Mouse (Mus musculus) midbrain, embryonic 14.5 days (tissue): ENCODE data around the gene Gpr183. TPM values are rescaled to one million over a fixed set of nuclear protein-coding genes. Genes with fewer than 3 reads are reported as not detected.

Experiments used
- ATAC-seq: fragments of 200-750 bp; cut with Nextera tagmentation; 2 replicates; pipeline ENCODE4 v1.8.0; 2017; ENCODE audit warnings: moderate number of reproducible peaks, moderate library complexity; ENCODE audit not compliant: low FRiP score, low TSS enrichment
- DNase-seq: peaks from one replicate; pipeline ENCODE4 v3.0.0-alpha.2; 2015
- H3K27ac ChIP-seq: fragments of 300-500 bp; sonication (generic); replicated peaks from 2 replicates; pipeline ENCODE4 v1.5.1; 2014; ENCODE audit warnings: mild to moderate bottlenecking, low read depth, low read length, moderate library complexity
- H3K27me3 ChIP-seq: fragments of 300-500 bp; sonication (generic); 2 replicates; pipeline ENCODE4 v1.6.1; 2014; ENCODE audit warnings: low read length, control low read depth, mixed read lengths; ENCODE audit not compliant: control insufficient read depth, insufficient read depth
- H3K36me3 ChIP-seq: fragments of 300-500 bp; sonication (generic); 2 replicates; pipeline ENCODE4 v1.6.1; 2014; ENCODE audit warnings: low read length, control low read depth; ENCODE audit not compliant: control insufficient read depth, insufficient read depth
- H3K4me1 ChIP-seq: fragments of 300-500 bp; sonication (generic); 2 replicates; pipeline ENCODE4 v1.6.1; 2014; ENCODE audit warnings: mild to moderate bottlenecking, antibody characterized with exemption, low read length, control low read depth; ENCODE audit not compliant: control insufficient read depth, insufficient read depth
- H3K4me2 ChIP-seq: fragments of 300-500 bp; sonication (generic); 2 replicates; pipeline ENCODE4 v1.6.1; 2014; ENCODE audit warnings: mild to moderate bottlenecking, low read length, moderate library complexity
- H3K4me3 ChIP-seq: fragments of 300-500 bp; sonication (generic); replicated peaks from 2 replicates; pipeline ENCODE4 v1.5.1; 2014; ENCODE audit warnings: low read depth, low read length
- H3K9ac ChIP-seq: fragments of 300-500 bp; sonication (generic); replicated peaks from 2 replicates; pipeline ENCODE4 v1.6.1; 2014; ENCODE audit warnings: mild to moderate bottlenecking, low read length, moderate library complexity
- H3K9me3 ChIP-seq: fragments of 300-500 bp; sonication (generic); 2 replicates; pipeline ENCODE4 v1.6.1; 2016; ENCODE audit warnings: low read length, control low read depth, mixed read lengths; ENCODE audit not compliant: control insufficient read depth
- WGBS: fragments of 180-500 bp; shearing (Covaris S2); extraction: QIAGEN DNeasy Blood & Tissue Kit; methylation state at CpG from one replicate; pipeline ENCODE4 v1.1.7; 2014; 5-methylcytosine and 5-hydroxymethylcytosine counted together
- polyA plus RNA-seq: library from polyadenylated mRNA; unstranded; fragments of >200 nt; fragmentation: Nextera tagmentation; extraction: Ambion mirVana; gene quantifications from 2 replicates; pipeline ENCODE4 v1.2.1, GENCODE M21; 2014

Gene Gpr183
- polyA plus RNA-seq, 1 experiment from 2014 or later: 0.67 TPM

DNA sequence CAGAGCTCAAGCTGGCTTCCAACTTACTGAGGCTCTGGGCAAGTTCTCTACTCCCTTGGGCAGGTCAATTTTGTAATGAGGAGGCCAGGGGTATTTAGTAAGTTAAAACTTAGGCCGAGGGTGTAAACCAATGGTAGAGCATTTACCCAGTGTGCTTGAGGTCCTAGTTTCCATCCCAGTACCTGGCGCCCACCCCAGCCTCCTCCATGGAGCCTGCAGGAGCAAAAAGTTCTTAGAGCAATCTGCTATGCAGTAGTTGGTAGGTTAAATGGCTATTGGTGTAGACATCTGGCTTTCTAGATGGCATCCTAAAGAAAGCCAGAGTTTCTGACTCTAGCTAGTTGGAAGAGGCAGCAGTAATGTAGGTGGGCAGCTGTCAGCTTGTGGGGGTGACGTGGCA lies 15.6 kb downstream of the Gpr183 start:
- ATAC-seq: no peak
- DNase-seq: no peak
- Histone ChIP-seq H3K27me3 (no peaks in the 10 kb centered on the region), H3K9ac (no peak overlapping the region), H3K4me3 (no peak overlapping the region), H3K27ac (no peak overlapping the region), H3K4me1 (no peaks in the 10 kb centered on the region), H3K9me3 (no peaks in the 10 kb centered on the region), H3K4me2 (no peak overlapping the region), H3K36me3 (0 out of 2 replicates have a peak, but pooled peaks cover under 1% of the 10 kb centered on the region)
- WGBS: 96% methylated on average over 3 of the region's 3 CpGs

DNA sequence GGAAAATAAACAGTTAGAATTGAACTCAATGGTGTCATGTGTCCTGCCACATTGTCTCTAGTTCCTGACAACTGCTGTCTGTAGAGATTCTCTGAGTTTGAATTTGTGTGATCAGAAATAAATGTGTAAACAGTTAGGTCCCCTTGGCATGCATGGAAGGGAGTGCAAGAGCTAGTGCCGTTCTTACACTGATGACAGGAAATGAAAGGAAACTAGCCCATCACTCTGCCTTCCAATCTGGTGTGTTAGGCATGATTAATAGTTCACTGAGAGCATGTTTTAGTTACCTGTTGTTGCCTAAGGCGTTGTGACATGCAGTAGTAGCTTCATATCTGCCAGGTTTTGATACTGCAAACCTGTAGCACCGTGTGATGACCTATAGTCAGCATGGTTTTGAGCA lies 17.0 kb downstream of the Gpr183 start:
- no peaks in the 10 kb centered on the region for H3K4me1 ChIP-seq
- ATAC-seq (no peak), DNase-seq (no peak)
- no peak overlapping the region for H3K9ac ChIP-seq
- H3K27ac ChIP-seq: no peak overlapping the region
- no peaks in the 10 kb centered on the region for H3K9me3 ChIP-seq
- H3K4me3 ChIP-seq: no peak overlapping the region
- 96% methylated on average over 3 of the region's 3 CpGs for WGBS
- no peaks in the 10 kb centered on the region for H3K27me3 ChIP-seq
- no peaks in the 10 kb centered on the region for H3K36me3 ChIP-seq
- no peak overlapping the region for H3K4me2 ChIP-seq

DNA sequence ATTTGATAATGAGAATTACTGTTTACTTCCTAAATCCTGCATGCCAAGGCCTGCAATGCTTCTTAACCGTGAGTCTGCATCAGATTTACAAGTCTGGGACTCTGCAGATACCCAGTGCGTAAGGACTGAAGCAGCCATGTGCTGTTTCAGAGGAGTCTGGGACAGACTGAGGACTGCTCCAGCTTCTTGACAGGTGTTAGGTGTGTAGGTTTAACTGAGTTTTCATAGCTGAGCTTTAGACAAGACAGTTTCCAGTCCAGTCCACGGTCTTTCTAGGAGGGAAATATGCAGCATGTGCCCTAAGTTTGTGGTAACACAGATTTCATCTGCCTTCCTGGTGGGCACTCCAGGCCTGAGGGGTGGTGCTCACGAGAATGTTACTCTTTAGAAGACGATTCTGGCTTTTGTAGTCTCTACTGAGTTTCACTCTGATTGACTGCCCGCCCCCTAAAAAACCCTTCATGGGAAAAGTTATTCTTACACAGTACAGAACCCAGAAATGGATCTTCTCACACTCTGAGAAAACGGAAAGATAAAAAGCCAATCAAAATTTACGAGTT lies 17.7 kb downstream of the Gpr183 start:
- Histone ChIP-seq H3K9ac (no peak overlapping the region), H3K4me2 (no peak overlapping the region), H3K27ac (no peak overlapping the region), H3K4me1 (no peaks in the 10 kb centered on the region), H3K36me3 (no peaks in the 10 kb centered on the region), H3K27me3 (no peaks in the 10 kb centered on the region), H3K9me3 (no peaks in the 10 kb centered on the region), H3K4me3 (no peak overlapping the region)
- ATAC-seq (no peak), DNase-seq (no peak)
- 86% methylated on average over 8 of the region's 8 CpGs for whole genome bisulfite sequencing

DNA sequence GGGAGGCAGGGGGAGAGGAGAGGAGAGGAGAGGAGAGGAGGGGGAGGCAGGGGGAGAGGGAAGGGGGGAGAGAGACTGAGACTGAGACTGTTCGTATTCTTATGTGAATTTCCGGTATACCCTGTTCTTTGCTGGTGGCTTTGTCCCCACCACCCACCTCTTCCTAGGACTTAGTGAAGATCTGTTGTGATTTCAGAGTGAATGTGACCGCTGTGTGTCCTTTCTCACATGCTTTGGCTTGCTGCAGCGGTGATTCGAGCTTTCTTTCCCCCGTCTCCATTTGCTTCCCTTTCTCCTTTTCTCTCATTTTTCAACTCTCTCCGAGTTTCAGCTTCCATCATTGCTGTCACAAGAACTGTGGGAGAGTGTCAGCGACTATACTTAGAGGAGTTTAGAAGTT lies 18.3 kb downstream of the Gpr183 start:
- Histone ChIP-seq H3K9ac (no peak overlapping the region), H3K4me3 (no peak overlapping the region), H3K4me2 (no peak overlapping the region), H3K4me1 (no peaks in the 10 kb centered on the region), H3K27me3 (no peaks in the 10 kb centered on the region), H3K9me3 (no peaks in the 10 kb centered on the region), H3K27ac (no peak overlapping the region), H3K36me3 (no peaks in the 10 kb centered on the region)
- WGBS: 77% methylated on average over 8 of the region's 8 CpGs
- no peak for ATAC-seq
- DNase-seq: no peak

DNA sequence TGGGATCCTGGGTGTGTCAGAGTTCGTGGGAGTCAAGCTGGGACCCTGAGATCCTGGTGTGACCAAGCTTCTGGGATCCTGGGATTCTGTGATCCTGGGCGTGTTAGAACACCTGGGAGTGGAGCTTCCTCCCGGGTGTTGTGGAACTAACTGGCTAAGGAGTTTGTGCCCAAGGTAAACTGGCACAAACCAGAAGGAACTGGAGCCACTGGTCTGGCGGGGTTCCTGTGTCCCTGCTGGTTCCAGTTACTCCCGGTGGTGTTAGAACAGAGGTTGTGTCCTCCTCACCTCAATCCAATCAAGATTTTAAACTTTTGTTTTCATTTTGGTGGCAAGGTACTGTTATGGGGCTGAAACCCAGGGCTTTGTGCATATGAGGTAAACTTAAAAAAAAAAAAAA lies 18.9 kb downstream of the Gpr183 start:
- no peak overlapping the region for H3K4me2 ChIP-seq
- H3K9ac ChIP-seq: no peak overlapping the region

DNA sequence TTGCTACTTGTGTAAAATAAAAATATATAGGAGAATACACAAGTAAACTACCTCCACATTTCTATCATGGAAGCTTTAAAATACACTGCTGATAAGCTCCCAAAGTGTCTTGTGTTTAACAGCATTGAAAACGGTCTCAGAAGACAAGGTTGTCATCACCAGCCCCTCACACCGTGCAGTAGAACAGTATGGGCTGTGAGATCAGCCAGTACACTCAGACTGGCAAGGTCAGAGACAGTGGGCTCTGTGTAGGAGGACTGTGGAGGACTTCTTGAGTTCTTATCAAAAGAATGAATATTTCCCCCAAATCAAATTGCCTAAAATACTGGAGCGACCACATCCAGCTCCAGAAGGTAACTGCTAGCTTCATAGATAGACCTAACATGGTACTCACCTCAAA lies 25.4 kb downstream of the Gpr183 start:
- H3K4me3 ChIP-seq: no peak overlapping the region
- DNase-seq (no peak), ATAC-seq (no peak)
- H3K27ac ChIP-seq: no peak overlapping the region
- H3K9me3 ChIP-seq: no peaks in the 10 kb centered on the region
- no peaks in the 10 kb centered on the region for H3K27me3 ChIP-seq
- H3K9ac ChIP-seq: no peak overlapping the region
- WGBS: 93% methylated on average over 3 of the region's 3 CpGs
- H3K4me1 ChIP-seq: no peaks in the 10 kb centered on the region
- no peak overlapping the region for H3K4me2 ChIP-seq
- no peaks in the 10 kb centered on the region for H3K36me3 ChIP-seq

More for the DNA sequence above, 18.9 kb downstream of the Gpr183 start:
- Histone ChIP-seq H3K4me3 (no peak overlapping the region), H3K9me3 (no peaks in the 10 kb centered on the region), H3K27me3 (no peaks in the 10 kb centered on the region), H3K36me3 (no peaks in the 10 kb centered on the region), H3K4me1 (no peaks in the 10 kb centered on the region), H3K27ac (no peak overlapping the region)
- ATAC-seq: no peak
- WGBS: 93% methylated on average over 5 of the region's 5 CpGs
- no peak for DNase-seq

DNA sequence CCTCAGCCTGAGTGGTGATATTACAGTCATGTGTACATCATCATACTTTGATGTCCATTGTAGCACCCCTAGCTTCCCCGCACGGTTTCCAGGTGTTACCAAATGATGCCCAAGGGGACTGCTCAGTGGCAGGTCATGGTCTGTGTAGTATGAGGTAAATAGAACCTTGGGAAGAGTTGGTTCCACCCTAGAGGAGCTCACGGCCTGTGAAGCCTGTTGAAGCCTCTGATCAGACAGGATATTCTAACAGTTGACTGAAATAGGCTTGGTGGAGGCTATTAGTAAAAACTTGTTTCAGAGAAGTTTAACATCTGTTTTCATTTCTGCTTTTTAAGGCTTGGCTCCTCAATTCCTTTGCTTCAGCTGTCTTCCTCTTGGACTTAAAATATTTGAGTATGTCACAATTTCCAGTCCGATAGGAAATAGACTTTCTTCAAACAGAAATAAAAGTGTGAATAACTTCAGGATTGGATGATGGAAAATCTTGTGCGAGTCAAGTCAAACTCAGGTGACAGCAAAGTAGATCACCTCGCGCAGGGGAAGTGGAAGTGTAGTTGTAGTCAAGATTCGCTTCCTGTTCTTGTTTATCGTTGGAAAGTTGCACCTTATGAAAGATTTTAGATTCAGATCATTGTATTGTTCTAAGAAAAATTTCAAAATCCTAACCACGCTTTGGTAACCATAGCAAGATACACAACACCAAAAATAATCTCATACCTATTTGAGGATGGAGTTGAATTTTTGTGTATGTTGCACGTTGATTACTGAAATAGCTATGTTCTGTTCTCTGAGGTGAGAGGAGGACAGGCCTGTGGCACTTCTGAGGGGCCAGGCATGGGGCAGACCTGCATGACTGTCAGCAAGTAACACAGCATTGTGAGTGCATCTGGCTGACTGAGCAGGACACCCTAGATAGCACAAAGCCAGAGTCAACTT lies 26.5 kb downstream of the Gpr183 start:
- Histone ChIP-seq H3K27ac (no peak overlapping the region), H3K9me3 (no peaks in the 10 kb centered on the region), H3K4me1 (no peaks in the 10 kb centered on the region), H3K9ac (no peak overlapping the region), H3K4me3 (no peak overlapping the region), H3K4me2 (no peak overlapping the region), H3K36me3 (peaks cover 9% of the 10 kb centered on the region; the same call in 1 of the 2 replicates), H3K27me3 (no peaks in the 10 kb centered on the region)
- DNase-seq (no peak), ATAC-seq (no peak)
- WGBS: 96% methylated on average over 11 of the region's 11 CpGs

DNA sequence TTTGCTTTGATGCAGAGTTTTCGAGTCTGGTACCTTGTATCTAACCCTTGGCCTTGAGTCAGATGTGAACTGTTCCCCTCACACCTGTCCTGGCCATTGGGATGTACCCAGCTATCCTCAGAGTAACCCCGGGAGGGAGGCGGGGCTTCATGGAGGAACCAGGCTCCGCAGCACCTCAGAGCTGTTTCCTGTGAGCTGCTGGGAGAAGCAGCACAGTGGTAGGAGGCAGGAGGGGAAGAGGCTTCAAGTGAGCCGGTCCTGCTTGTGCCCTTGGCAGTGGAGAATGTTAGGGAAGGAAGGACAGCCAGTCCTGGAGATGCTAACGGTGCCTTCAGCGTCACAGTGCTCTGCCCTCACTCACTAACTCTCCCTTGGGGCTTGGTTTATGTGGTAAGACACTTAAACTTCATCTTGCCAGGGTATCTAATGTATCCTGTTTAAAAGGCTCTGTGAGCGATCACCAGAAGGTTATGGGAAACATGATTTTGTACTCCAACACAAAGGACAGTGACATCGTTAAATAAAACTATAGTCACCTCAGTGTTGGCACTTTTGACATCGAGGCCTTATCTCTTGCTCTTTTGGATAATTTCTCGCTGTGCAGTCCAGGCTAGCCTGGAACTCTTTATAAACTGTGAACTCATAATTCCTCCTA lies 27.3 kb downstream of the Gpr183 start:
- Histone ChIP-seq H3K9ac (no peak overlapping the region), H3K4me2 (no peak overlapping the region), H3K9me3 (no peaks in the 10 kb centered on the region), H3K27me3 (no peaks in the 10 kb centered on the region), H3K4me1 (no peaks in the 10 kb centered on the region), H3K4me3 (no peak overlapping the region), H3K36me3 (peaks cover 9% of the 10 kb centered on the region; the same call in 1 of the 2 replicates), H3K27ac (no peak overlapping the region)
- DNase-seq (no peak), ATAC-seq (no peak)
- WGBS: 90% methylated on average over 11 of the region's 11 CpGs
